Mouse (Mus musculus) cerebellum, postnatal 10 days (tissue): Measurements from ENCODE around the gene Tll2.

Experiments
- DNase-seq, 2 experiments: peaks; one replicate each; pipeline ENCODE4 v3.0.0; 2021; ENCODE audit warnings: mixed read lengths in 2 of 2

Gene Tll2

GRCm38 (mm10) chr19:41154681-41155080 is 52.0 kb downstream of the Tll2 start:
- no peak for DNase-seq

GRCm38 (mm10) chr19:41152462-41152861 is 54.2 kb downstream of the Tll2 start:
- no peak for DNase-seq

- no peak for DNase-seq
These were observed 54.6 kb downstream of the Tll2 start for GRCm38 (mm10) chr19:41152016-41152370.

GRCm38 (mm10) chr19:41151321-41152015 is 55.2 kb downstream of the Tll2 start:
- DNase-seq = no peak

- no peak for DNase-seq
These were observed 65.7 kb downstream of the Tll2 start for GRCm38 (mm10) chr19:41140961-41141360.

GRCm38 (mm10) chr19:41139629-41140028 is 67.0 kb downstream of the Tll2 start:
- no peak for DNase-seq

- DNase-seq = no peak
These were observed 83.6 kb downstream of the Tll2 start for GRCm38 (mm10) chr19:41123009-41123408.

- DNase-seq = peak; percentile 55 to 70
These were observed 86.7 kb downstream of the Tll2 start for GRCm38 (mm10) chr19:41119924-41120323.

- peak in 1 of 2 experiments; percentile 8 for DNase-seq
These were observed 88.3 kb downstream of the Tll2 start for GRCm38 (mm10) chr19:41118346-41118745.

- DNase-seq = peak; percentile 88 to 91
These were observed 89.3 kb downstream of the Tll2 start for GRCm38 (mm10) chr19:41117334-41117733.

GRCm38 (mm10) chr19:41114611-41115010 is 92.0 kb downstream of the Tll2 start:
- peak in 1 of 2 experiments; percentile 4 for DNase-seq

- DNase-seq = peak in 1 of 2 experiments; percentile 13
These were observed 92.6 kb downstream of the Tll2 start for GRCm38 (mm10) chr19:41113911-41114531.

GRCm38 (mm10) chr19:41112609-41113008 is 94.0 kb downstream of the Tll2 start:
- DNase-seq = no peak

- peak in 1 of 2 experiments; percentile 53 for DNase-seq
These were observed 96.6 kb downstream of the Tll2 start for GRCm38 (mm10) chr19:41109991-41110390.

GRCm38 (mm10) chr19:41109496-41109895 is 97.1 kb downstream of the Tll2 start:
- peak; percentile 76 to 82 for DNase-seq

GRCm38 (mm10) chr19:41108666-41109065 is 98.0 kb downstream of the Tll2 start:
- DNase-seq = peak; percentile 74 to 75

- no peak for DNase-seq
These were observed 99.1 kb downstream of the Tll2 start for GRCm38 (mm10) chr19:41107530-41107929.

GRCm38 (mm10) chr19:41104922-41105321 is 101.7 kb downstream of the Tll2 start:
- DNase-seq = peak; percentile 61 to 71

- peak; percentile 97 to 98 for DNase-seq
These were observed 105.2 kb downstream of the Tll2 start for GRCm38 (mm10) chr19:41101390-41101789.

GRCm38 (mm10) chr19:41100863-41101262 is 105.8 kb downstream of the Tll2 start:
- DNase-seq = peak; percentile 91 to 95

GRCm38 (mm10) chr19:41097038-41097437 is 109.6 kb downstream of the Tll2 start:
- peak in 1 of 2 experiments; percentile 45 for DNase-seq

GRCm38 (mm10) chr19:41091901-41092300 is 114.7 kb downstream of the Tll2 start:
- no peak for DNase-seq

GRCm38 (mm10) chr19:41089833-41090232 is 116.8 kb downstream of the Tll2 start:
- peak; percentile 88 to 92 for DNase-seq

GRCm38 (mm10) chr19:41088491-41088890 is 118.1 kb downstream of the Tll2 start:
- peak in 1 of 2 experiments; percentile 40 for DNase-seq
